Mouse (Mus musculus) embryonic facial prominence, embryonic 12.5 days (tissue): Measurements from ENCODE around the gene Slit3. TPM values are rescaled to one million over a fixed set of nuclear protein-coding genes. Genes with fewer than 3 reads are reported as not detected.

ENCODE experiments used
- ATAC-seq: fragments of 200-750 bp; cut with Nextera tagmentation; 2 replicates; pipeline ENCODE4 v1.8.0; 2017; ENCODE audit not compliant: insufficient number of reproducible peaks, insufficient read depth, low FRiP score, low TSS enrichment
- H3K27ac ChIP-seq: fragments of 300-500 bp; sonication (generic); 2 replicates; pipeline ENCODE4 v1.5.1; 2016; ENCODE audit warnings: mild to moderate bottlenecking
- H3K27me3 ChIP-seq: fragments of 300-500 bp; sonication (generic); 2 replicates; pipeline ENCODE4 v1.6.1; 2016; ENCODE audit warnings: mild to moderate bottlenecking, moderate library complexity
- H3K36me3 ChIP-seq: fragments of 300-500 bp; sonication (generic); 2 replicates; pipeline ENCODE4 v1.6.1; 2016; ENCODE audit warnings: mild to moderate bottlenecking
- H3K4me1 ChIP-seq: fragments of 300-500 bp; sonication (generic); 2 replicates; pipeline ENCODE4 v1.6.1; 2016
- H3K4me2 ChIP-seq: fragments of 300-500 bp; sonication (generic); replicated peaks from 2 replicates; pipeline ENCODE4 v1.6.1; 2016; ENCODE audit warnings: mild to moderate bottlenecking, moderate library complexity
- H3K4me3 ChIP-seq: fragments of 300-500 bp; sonication (generic); 2 replicates; pipeline ENCODE4 v1.5.1; 2016; ENCODE audit warnings: mild to moderate bottlenecking
- H3K9ac ChIP-seq: fragments of 300-500 bp; sonication (generic); 2 replicates; pipeline ENCODE4 v1.6.1; 2016; ENCODE audit warnings: mild to moderate bottlenecking, moderate library complexity
- H3K9me3 ChIP-seq: fragments of 300-500 bp; sonication (generic); 2 replicates; pipeline ENCODE4 v1.6.1; 2016; ENCODE audit warnings: mild to moderate bottlenecking, moderate library complexity
- WGBS: fragments of 180-500 bp; shearing (Covaris S2); methylation state at CpG from one replicate; pipeline ENCODE4 v1.1.7; 2016; 5-methylcytosine and 5-hydroxymethylcytosine counted together
- polyA plus RNA-seq: library from polyadenylated mRNA; unstranded; fragments of >200 nt; fragmentation: Nextera tagmentation; extraction: Ambion mirVana; gene quantifications from 2 replicates; pipeline ENCODE4 v1.2.1, GENCODE M21; 2016

Slit3 gene
- polyA plus RNA-seq, 1 experiment from 2014 or later = 33.5 TPM

GRCm38 (mm10) chr11:35340752-35341151 is 219.7 kb downstream of the Slit3 start:
- Histone ChIP-seq H3K36me3 (no peaks in the 10 kb centered on the region), H3K4me1 (no peaks in the 10 kb centered on the region), H3K27me3 (no peaks in the 10 kb centered on the region), H3K4me2 (no peak overlapping the region), H3K9ac (no peak overlapping the region), H3K4me3 (no peak overlapping the region), H3K27ac (no peak overlapping the region), H3K9me3 (no peaks in the 10 kb centered on the region)
- 78% methylated on average over 6 of the region's 6 CpGs for WGBS
- ATAC-seq = no peak

- Histone ChIP-seq H3K36me3 (no peaks in the 10 kb centered on the region), H3K27me3 (no peaks in the 10 kb centered on the region), H3K27ac (no peak overlapping the region), H3K4me1 (peaks cover 12% of the 10 kb centered on the region), H3K9ac (no peak overlapping the region), H3K9me3 (no peaks in the 10 kb centered on the region), H3K4me2 (no peak overlapping the region), H3K4me3 (no peak overlapping the region)
- no peak for ATAC-seq
- WGBS = 74% methylated on average over 5 of the region's 5 CpGs
Measured at GRCm38 (mm10) chr11:35342486-35342885, 221.5 kb downstream of the Slit3 start.

- Histone ChIP-seq H3K27ac (no peak overlapping the region), H3K4me1 (peaks cover 36% of the 10 kb centered on the region)
- 83% methylated on average over 13 of the region's 13 CpGs for WGBS
Measured at GRCm38 (mm10) chr11:35345696-35346480, 224.9 kb downstream of the Slit3 start.

GRCm38 (mm10) chr11:35348099-35348498 is 227.1 kb downstream of the Slit3 start:
- Histone ChIP-seq H3K36me3 (no peaks in the 10 kb centered on the region), H3K27me3 (no peaks in the 10 kb centered on the region), H3K27ac (no peak overlapping the region), H3K9ac (no peak overlapping the region), H3K4me1 (peaks cover 44% of the 10 kb centered on the region), H3K4me2 (no peak overlapping the region), H3K4me3 (no peak overlapping the region), H3K9me3 (no peaks in the 10 kb centered on the region)
- 30% methylated on average over 4 of the region's 4 CpGs for WGBS
- peak; percentile 29; the same call in 1 of the 2 replicates for ATAC-seq

More at GRCm38 (mm10) chr11:35345696-35346480, 224.9 kb downstream of the Slit3 start:
- no peaks in the 10 kb centered on the region for H3K9me3 ChIP-seq
- no peak overlapping the region for H3K4me2 ChIP-seq
- H3K27me3 ChIP-seq = no peaks in the 10 kb centered on the region
- H3K4me3 ChIP-seq = no peak overlapping the region
- ATAC-seq = no peak
- no peaks in the 10 kb centered on the region for H3K36me3 ChIP-seq
- H3K9ac ChIP-seq = no peak overlapping the region

- no peak overlapping the region for H3K4me2 ChIP-seq
- 13% methylated on average over 4 of the region's 4 CpGs for WGBS
- peaks cover 51% of the 10 kb centered on the region for H3K4me1 ChIP-seq
- no peak overlapping the region for H3K4me3 ChIP-seq
- H3K27me3 ChIP-seq = no peaks in the 10 kb centered on the region
- ATAC-seq = no peak
- H3K27ac ChIP-seq = no peak overlapping the region
- no peaks in the 10 kb centered on the region for H3K36me3 ChIP-seq
- H3K9me3 ChIP-seq = no peaks in the 10 kb centered on the region
- H3K9ac ChIP-seq = no peak overlapping the region
Measured at GRCm38 (mm10) chr11:35350968-35351367, 229.9 kb downstream of the Slit3 start.

- Histone ChIP-seq H3K27ac (no peak overlapping the region), H3K36me3 (no peaks in the 10 kb centered on the region), H3K4me3 (no peak overlapping the region), H3K9ac (no peak overlapping the region), H3K27me3 (no peaks in the 10 kb centered on the region), H3K4me1 (peaks cover 52% of the 10 kb centered on the region), H3K9me3 (no peaks in the 10 kb centered on the region), H3K4me2 (no peak overlapping the region)
- no peak for ATAC-seq
- WGBS = 5% methylated on average over 2 of the region's 2 CpGs
Measured at GRCm38 (mm10) chr11:35351376-35351775, 230.4 kb downstream of the Slit3 start.

- 40% methylated on average over 4 of the region's 4 CpGs for WGBS
- Histone ChIP-seq H3K27me3 (no peaks in the 10 kb centered on the region), H3K4me2 (no peak overlapping the region), H3K9ac (no peak overlapping the region), H3K4me3 (no peak overlapping the region), H3K9me3 (no peaks in the 10 kb centered on the region), H3K27ac (peak overlapping the region; percentile 47; the same call in 1 of the 2 replicates), H3K36me3 (no peaks in the 10 kb centered on the region), H3K4me1 (peaks cover 30% of the 10 kb centered on the region)
- 0 out of 2 replicates have a peak, but pooled peaks have one; percentile 30 for ATAC-seq
Measured at GRCm38 (mm10) chr11:35355811-35356210, 234.8 kb downstream of the Slit3 start.

- Histone ChIP-seq H3K4me3 (no peak overlapping the region), H3K9ac (no peak overlapping the region), H3K27ac (no peak overlapping the region), H3K4me1 (peaks cover 47% of the 10 kb centered on the region), H3K9me3 (no peaks in the 10 kb centered on the region), H3K36me3 (no peaks in the 10 kb centered on the region), H3K27me3 (no peaks in the 10 kb centered on the region), H3K4me2 (no peak overlapping the region)
- ATAC-seq = no peak
- 91% methylated on average over 6 of the region's 6 CpGs for WGBS
Measured at GRCm38 (mm10) chr11:35361071-35361470, 240.0 kb downstream of the Slit3 start.

GRCm38 (mm10) chr11:35362975-35363374 is 242.0 kb downstream of the Slit3 start:
- no peak overlapping the region for H3K9ac ChIP-seq
- 40% methylated on average over 4 of the region's 4 CpGs for WGBS
- no peaks in the 10 kb centered on the region for H3K27me3 ChIP-seq
- H3K4me3 ChIP-seq = no peak overlapping the region
- H3K4me1 ChIP-seq = peaks cover 34% of the 10 kb centered on the region; the same call in 1 of the 2 replicates
- no peak for ATAC-seq
- no peak overlapping the region for H3K27ac ChIP-seq
- H3K4me2 ChIP-seq = no peak overlapping the region
- no peaks in the 10 kb centered on the region for H3K9me3 ChIP-seq
- H3K36me3 ChIP-seq = no peaks in the 10 kb centered on the region

GRCm38 (mm10) chr11:35364469-35364868 is 243.4 kb downstream of the Slit3 start:
- no peak overlapping the region for H3K4me3 ChIP-seq
- peaks cover 3% of the 10 kb centered on the region; the same call in 1 of the 2 replicates for H3K27me3 ChIP-seq
- no peak for ATAC-seq
- no peak overlapping the region for H3K27ac ChIP-seq
- H3K9ac ChIP-seq = no peak overlapping the region
- 31% methylated on average over 10 of the region's 10 CpGs for WGBS
- no peaks in the 10 kb centered on the region for H3K9me3 ChIP-seq
- H3K36me3 ChIP-seq = no peaks in the 10 kb centered on the region
- H3K4me1 ChIP-seq = peaks cover 38% of the 10 kb centered on the region; the same call in 1 of the 2 replicates
- H3K4me2 ChIP-seq = no peak overlapping the region

- Histone ChIP-seq H3K9ac (no peak overlapping the region), H3K36me3 (no peaks in the 10 kb centered on the region)
- no peak for ATAC-seq
Measured at GRCm38 (mm10) chr11:35365510-35365931, 244.5 kb downstream of the Slit3 start.

GRCm38 (mm10) chr11:35366611-35367010 is 245.6 kb downstream of the Slit3 start:
- H3K4me1 ChIP-seq = peaks cover 57% of the 10 kb centered on the region
- no peak for ATAC-seq
- 79% methylated on average over 4 of the region's 4 CpGs for WGBS

More at GRCm38 (mm10) chr11:35365510-35365931, 244.5 kb downstream of the Slit3 start:
- H3K27me3 ChIP-seq = peaks cover 3% of the 10 kb centered on the region; the same call in 1 of the 2 replicates
- H3K4me2 ChIP-seq = no peak overlapping the region
- WGBS = 15% methylated on average over 8 of the region's 8 CpGs
- H3K9me3 ChIP-seq = no peaks in the 10 kb centered on the region
- H3K4me1 ChIP-seq = peaks cover 48% of the 10 kb centered on the region
- H3K4me3 ChIP-seq = no peak overlapping the region
- no peak overlapping the region for H3K27ac ChIP-seq

More at GRCm38 (mm10) chr11:35366611-35367010, 245.6 kb downstream of the Slit3 start:
- H3K4me2 ChIP-seq = no peak overlapping the region
- no peaks in the 10 kb centered on the region for H3K36me3 ChIP-seq
- no peak overlapping the region for H3K9ac ChIP-seq
- H3K27ac ChIP-seq = no peak overlapping the region
- H3K9me3 ChIP-seq = no peaks in the 10 kb centered on the region
- H3K27me3 ChIP-seq = peaks cover 3% of the 10 kb centered on the region; the same call in 1 of the 2 replicates
- no peak overlapping the region for H3K4me3 ChIP-seq
